Mouse (Mus musculus) layer of hippocampus, adult 2 months (tissue): ENCODE measurements around the gene Ifit3b. TPM values are rescaled to one million over a fixed set of nuclear protein-coding genes. Genes with fewer than 3 reads are reported as not detected.
"Not testable (repeated sequence)": the region's sequence is repeated elsewhere in the genome, so short reads cannot be mapped to it uniquely, and the experiment has no call there.

Source experiments
- DNase-seq, 2 experiments: peaks; one replicate each; pipeline ENCODE4 v3.0.0; 2022; ENCODE audit warnings: low spot score in 2 of 2
- H3K27ac ChIP-seq: fragments of 200-600 bp; 2 replicates; pipeline ENCODE4 v1.8.1; 2022
- H3K4me3 ChIP-seq: fragments of 200-600 bp; 2 replicates; pipeline ENCODE4 v1.8.1; 2022; ENCODE audit warnings: mild to moderate bottlenecking
- CTCF ChIP-seq: fragments of 200-600 bp; conservative IDR thresholded peaks from 2 replicates; pipeline ENCODE4 v1.8.1; 2022; ENCODE audit warnings: antibody characterized with exemption, mild to moderate bottlenecking, moderate library complexity
- total RNA-seq, 2 experiments: library from RNA; stranded (reverse); gene quantifications; 2 replicates each; pipeline ENCODE4 v1.2.3; 2021

The Ifit3b gene
- total RNA-seq, 2 experiments from 2014 or later: 1.0 to 1.7 TPM

DNA sequence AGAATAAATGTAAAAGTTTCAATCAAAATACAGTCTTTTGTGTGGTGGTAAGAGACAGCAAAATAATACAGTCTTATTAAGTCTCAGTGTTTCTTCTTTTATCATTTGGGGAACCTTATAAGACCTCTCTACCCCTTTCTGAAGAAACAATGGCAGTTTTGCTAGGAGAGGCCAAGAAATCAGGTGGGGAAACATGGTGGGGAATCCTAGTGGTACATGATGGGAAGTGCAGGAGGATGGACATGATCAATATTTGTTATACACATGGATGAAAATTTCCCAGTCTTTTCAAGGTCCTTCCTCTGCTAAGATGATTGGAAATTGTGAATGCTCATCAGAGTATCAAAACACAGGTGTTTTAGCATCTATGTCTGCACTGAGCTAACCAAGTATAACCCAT is 18.8 kb upstream of the Ifit3b start:
- no peak overlapping the region for H3K4me3 ChIP-seq

GRCm38 (mm10) chr19:34593456-34593855 is 14.3 kb upstream of the Ifit3b start:
- Histone ChIP-seq H3K4me3 (no peak overlapping the region), H3K27ac (no peak overlapping the region)
- TF ChIP-seq CTCF: no peak
- no peak for DNase-seq

More for the DNA sequence above, 18.8 kb upstream of the Ifit3b start:
- no peak overlapping the region for H3K27ac ChIP-seq
- DNase-seq: no peak
- peak; percentile 66 for TF ChIP-seq CTCF

- DNase-seq, H3K27ac ChIP-seq, H3K4me3 ChIP-seq: not testable (repeated sequence)
Observed at GRCm38 (mm10) chr19:34594523-34594922, 13.2 kb upstream of the Ifit3b start.

GRCm38 (mm10) chr19:34596811-34597210 is 11.0 kb upstream of the Ifit3b start:
- no peak for TF ChIP-seq CTCF
- no peak for DNase-seq
- Histone ChIP-seq H3K27ac (no peak overlapping the region), H3K4me3 (no peak overlapping the region)

DNA sequence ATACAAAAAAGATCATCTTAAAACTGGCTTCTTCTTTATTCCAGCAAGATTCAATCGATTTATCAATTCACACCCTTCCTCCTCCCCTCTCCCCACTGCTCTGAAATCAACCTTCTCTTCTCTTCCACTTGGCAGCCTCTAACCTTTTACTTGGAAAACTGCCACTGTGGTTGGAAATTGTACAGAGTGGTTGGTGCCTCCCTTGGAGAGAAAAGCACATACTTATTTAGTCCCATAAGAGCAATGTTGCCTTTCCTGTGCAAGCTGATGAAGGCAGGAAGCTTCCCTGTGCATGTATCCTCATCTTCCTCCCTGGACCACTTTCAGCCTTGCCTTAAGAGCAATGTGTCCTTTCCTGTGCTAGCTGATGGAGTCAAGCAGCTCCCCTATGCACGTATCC is 9.4 kb upstream of the Ifit3b start:
- no peak for TF ChIP-seq CTCF
- Histone ChIP-seq H3K27ac (no peak overlapping the region), H3K4me3 (no peak overlapping the region)
- peak; percentile 60 to 73 for DNase-seq

DNA sequence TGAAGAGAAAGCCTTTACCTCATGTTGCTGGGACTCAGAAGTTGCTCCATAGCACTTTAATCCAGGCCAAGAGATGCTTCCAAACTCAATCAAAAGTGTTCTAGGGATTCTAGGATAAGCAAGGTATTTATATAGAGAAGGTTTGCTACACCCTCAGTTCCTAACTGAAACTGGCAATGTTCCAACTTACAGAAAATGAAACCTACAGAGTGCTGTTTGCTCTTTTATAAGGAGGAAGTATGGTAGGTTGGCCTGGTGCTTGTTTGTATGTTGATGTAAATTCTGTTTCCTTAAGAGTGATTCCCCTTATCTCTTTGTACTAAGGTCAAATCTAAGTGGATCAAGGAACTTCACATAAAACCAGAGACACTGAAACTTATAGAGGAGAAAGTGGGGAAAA is 8.5 kb upstream of the Ifit3b start:
- not testable (repeated sequence) for H3K27ac ChIP-seq, H3K4me3 ChIP-seq, DNase-seq

DNA sequence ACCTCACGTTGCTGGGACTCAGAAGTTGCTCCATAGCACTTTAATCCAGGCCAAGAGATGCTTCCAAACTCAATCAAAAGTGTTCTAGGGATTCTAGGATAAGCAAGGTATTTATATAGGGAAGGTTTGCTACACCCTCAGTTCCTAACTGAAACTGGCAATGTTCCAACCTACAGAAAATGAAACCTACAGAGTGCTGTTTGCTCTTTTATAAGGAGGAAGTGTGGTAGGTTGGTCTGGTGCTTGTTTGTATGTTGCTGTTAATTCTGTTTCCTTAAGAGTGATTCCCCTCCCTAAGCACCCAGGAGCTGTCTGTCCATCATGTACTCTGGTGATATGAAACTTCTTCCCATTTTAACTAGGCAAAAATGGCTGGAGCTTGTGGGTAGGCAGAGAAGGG is 5.9 kb upstream of the Ifit3b start, which contains the start of gene Ifit1bl1:
TSS of gene Ifit1bl1 (minus strand) at position 69 of the 400 bp plus-strand sequence.
- DNase-seq, H3K27ac ChIP-seq: not testable (repeated sequence)

DNA sequence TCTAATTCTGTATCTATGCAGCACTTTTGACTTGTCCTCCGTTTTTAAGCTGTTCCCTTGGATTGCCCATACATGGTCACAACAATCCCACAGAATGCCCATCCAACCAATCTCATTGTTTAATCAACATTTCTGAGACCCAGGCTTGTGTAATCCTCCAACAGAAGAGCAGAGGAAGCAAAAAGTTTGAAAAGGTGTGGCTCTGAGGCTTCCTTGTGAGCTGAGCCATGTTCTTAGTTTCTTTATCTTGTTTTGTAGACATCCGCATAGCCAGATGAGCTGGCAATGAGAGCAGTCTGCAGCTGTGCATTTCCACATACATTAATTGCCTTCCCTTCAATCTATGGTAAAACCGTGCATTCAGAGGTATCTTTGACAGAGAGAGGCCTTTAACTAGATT is 2.3 kb upstream of the Ifit3b start:
- no peak overlapping the region for H3K4me3 ChIP-seq
- H3K27ac ChIP-seq: no peak overlapping the region
- no peak for TF ChIP-seq CTCF
- no peak for DNase-seq

More for the DNA sequence above, 5.9 kb upstream of the Ifit3b start, which contains the start of gene Ifit1bl1:
- not testable (repeated sequence) for H3K4me3 ChIP-seq

- DNase-seq, H3K27ac ChIP-seq, H3K4me3 ChIP-seq: not testable (repeated sequence)
Observed at GRCm38 (mm10) chr19:34610118-34610517, 2.3 kb downstream of the Ifit3b start.

DNA sequence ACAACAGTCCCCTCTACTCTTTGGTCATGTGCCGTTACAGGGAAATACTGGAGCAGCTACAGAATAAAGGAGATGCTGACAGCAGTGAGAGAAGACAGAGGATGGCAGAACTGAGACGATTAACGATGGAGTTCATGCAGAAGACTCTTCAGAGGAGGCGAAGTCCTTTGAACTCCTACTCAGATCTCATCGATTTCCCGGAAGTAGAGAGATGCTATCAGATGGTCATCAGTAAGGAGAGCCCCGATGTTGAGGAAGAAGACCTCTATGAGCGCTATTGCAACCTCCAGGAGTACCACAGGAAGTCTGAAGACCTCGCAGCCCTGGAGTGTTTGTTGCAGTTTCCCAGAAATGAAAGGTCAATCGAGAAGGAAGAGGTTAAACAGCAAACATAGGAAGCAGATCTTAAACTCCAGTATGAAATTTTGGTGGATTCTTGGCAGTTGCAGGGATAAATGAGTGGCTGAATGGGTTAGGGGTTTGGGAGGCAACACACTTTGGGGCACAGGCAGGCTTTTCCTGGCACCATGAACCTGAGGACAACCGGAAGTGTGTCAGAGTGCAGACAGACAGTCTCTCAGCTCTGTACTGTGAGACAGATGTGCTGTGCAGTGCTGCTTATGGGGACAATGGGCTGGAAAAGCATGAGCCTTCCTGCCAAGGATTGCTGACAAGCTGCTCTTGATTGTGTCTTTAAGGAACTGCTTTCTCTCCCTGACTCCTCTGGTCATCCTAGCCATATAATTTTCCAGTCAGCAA is 4.7 kb downstream of the Ifit3b start:
- H3K27ac ChIP-seq, H3K4me3 ChIP-seq, DNase-seq: not testable (repeated sequence)

DNA sequence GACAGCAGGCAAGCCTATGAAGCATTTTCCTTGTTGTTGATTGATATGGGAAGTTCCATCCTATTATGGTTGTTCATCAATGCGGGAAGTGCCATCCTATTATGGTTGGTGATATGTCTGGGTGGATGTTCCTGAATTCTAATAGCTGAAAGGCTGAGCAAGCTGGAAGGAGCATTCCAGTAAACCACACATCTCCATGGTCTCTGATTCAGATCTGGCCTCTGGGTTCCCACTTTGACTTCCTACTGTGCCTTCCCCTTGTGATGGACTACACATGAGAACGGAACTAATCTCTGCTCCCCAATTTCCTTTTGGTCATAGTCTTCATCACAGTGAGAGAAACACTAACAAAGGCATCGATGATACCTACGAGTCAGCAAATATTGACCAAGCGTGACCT is 13.1 kb downstream of the Ifit3b start:
- no peak overlapping the region for H3K27ac ChIP-seq
- no peak overlapping the region for H3K4me3 ChIP-seq
- DNase-seq: no peak
- TF ChIP-seq CTCF: no peak

GRCm38 (mm10) chr19:34623781-34624180 is 16.0 kb downstream of the Ifit3b start:
- no peak for DNase-seq

DNA sequence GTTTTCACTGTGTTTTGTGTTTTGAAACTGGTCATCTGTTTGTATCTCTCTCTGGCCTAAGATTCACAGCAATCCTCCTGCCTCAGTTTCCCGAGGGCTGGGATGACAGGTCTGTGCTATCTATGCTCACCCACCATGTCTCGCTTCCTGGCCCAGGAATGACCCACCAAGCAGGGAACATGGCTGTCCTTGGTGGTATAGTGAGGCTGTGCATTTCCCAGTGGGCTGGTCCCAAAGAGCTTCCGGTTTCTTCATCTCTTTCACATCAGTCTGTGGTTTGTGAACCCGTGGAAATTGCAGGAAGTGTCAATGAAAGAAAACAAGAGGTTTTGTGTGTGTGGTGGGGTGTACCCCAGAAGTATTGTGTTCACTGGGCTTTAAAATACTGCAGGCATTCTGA is 16.9 kb downstream of the Ifit3b start:
- TF ChIP-seq CTCF: no peak
- DNase-seq: no peak
- no peak overlapping the region for H3K4me3 ChIP-seq
- no peak overlapping the region for H3K27ac ChIP-seq

More at GRCm38 (mm10) chr19:34623781-34624180, 16.0 kb downstream of the Ifit3b start:
- Histone ChIP-seq H3K4me3 (no peak overlapping the region), H3K27ac (no peak overlapping the region)
- TF ChIP-seq CTCF: no peak

GRCm38 (mm10) chr19:34627496-34627895 is 19.7 kb downstream of the Ifit3b start:
- TF ChIP-seq CTCF: no peak
- Histone ChIP-seq H3K27ac (no peak overlapping the region), H3K4me3 (no peak overlapping the region)
- DNase-seq: no peak
